Mouse (Mus musculus) cerebellum, postnatal 36 days (tissue): Measurements from ENCODE around the gene Calml4.
"Not testable (repeated sequence)": the region's sequence is repeated elsewhere in the genome, so short reads cannot be mapped to it uniquely, and the experiment has no call there.

ENCODE experiments used
- DNase-seq, 2 experiments: peaks; one replicate each; pipeline ENCODE4 v3.0.0; 2021 to 2022; ENCODE audit warnings: mixed read lengths in 2 of 2

Calml4 gene

GRCm38 (mm10) chr9:62857719-62858261, at the start of gene Calml4:
TSS of gene Calml4 (plus strand) at chr9:62858080.
- peak in 1 of 2 experiments; percentile 24 for DNase-seq

- DNase-seq, result no peak
Measured at GRCm38 (mm10) chr9:62810095-62810494, 47.8 kb upstream of the Calml4 start.

- DNase-seq, result no peak
Measured at GRCm38 (mm10) chr9:62810543-62811515, 47.1 kb upstream of the Calml4 start.

GRCm38 (mm10) chr9:62811516-62812121, 46.3 kb upstream of the Calml4 start, which contains the start of gene Fem1b:
TSS of gene Fem1b (minus strand) at chr9:62811934.
- DNase-seq, result peak; percentile 92 to 94

- peak in 1 of 2 experiments; percentile 35 for DNase-seq
Measured at GRCm38 (mm10) chr9:62812216-62813049, 45.4 kb upstream of the Calml4 start.

- no peak for DNase-seq
Measured at GRCm38 (mm10) chr9:62814751-62815150, 43.1 kb upstream of the Calml4 start.

- DNase-seq, result no peak
Measured at GRCm38 (mm10) chr9:62816323-62817098, 41.4 kb upstream of the Calml4 start.

GRCm38 (mm10) chr9:62817099-62817571, 40.7 kb upstream of the Calml4 start:
- no peak for DNase-seq

- DNase-seq, result no peak
Measured at GRCm38 (mm10) chr9:62817828-62818614, 39.9 kb upstream of the Calml4 start.

- DNase-seq, result no peak
Measured at GRCm38 (mm10) chr9:62819494-62819893, 38.4 kb upstream of the Calml4 start.

- DNase-seq, result not testable (repeated sequence)
Measured at GRCm38 (mm10) chr9:62819910-62820309, 38.0 kb upstream of the Calml4 start.

- DNase-seq, result no peak
Measured at GRCm38 (mm10) chr9:62820829-62821228, 37.1 kb upstream of the Calml4 start.

GRCm38 (mm10) chr9:62821811-62822210, 36.1 kb upstream of the Calml4 start:
- DNase-seq, result no peak

- no peak for DNase-seq
Measured at GRCm38 (mm10) chr9:62825791-62826393, 32.0 kb upstream of the Calml4 start.

GRCm38 (mm10) chr9:62826456-62826855, 31.4 kb upstream of the Calml4 start:
- DNase-seq, result no peak

GRCm38 (mm10) chr9:62827939-62828652, 29.8 kb upstream of the Calml4 start:
- DNase-seq, result peak in 1 of 2 experiments; percentile 34

GRCm38 (mm10) chr9:62828662-62829086, 29.2 kb upstream of the Calml4 start:
- DNase-seq, result peak; percentile 91 to 93

GRCm38 (mm10) chr9:62829877-62830276, 28.0 kb upstream of the Calml4 start:
- no peak for DNase-seq

- no peak for DNase-seq
Measured at GRCm38 (mm10) chr9:62834906-62835305, 23.0 kb upstream of the Calml4 start.
